Mouse (Mus musculus): ENCODE data around the gene Slc3a1.
A peak's percentile ranks its signal among the peaks of the same experiment; 100 is the strongest.

Slc3a1 gene

DNA sequence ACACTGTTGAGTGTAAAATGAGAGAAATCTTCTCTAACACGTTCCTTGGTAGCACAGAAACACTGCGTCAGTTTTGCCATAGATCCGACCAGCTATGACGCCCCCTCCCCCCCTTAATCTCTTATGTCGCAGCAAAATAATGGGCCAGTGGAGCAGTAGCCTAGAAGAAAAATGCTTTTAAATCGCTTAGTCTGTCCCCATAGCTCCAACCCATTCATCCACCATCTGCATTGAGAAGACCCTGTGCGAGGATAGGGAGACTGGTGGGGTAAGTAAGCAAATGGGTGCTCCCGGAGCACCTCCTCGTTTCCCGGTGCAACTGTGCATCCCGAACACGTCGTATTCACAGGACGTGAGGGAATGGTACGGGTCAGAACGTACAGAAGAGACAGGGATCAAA lies 61.4 kb downstream of the Slc3a1 start:
- no peak for DNase-seq (ENCODE audit: low spot score)

GRCm38 (mm10) chr17:85090120-85091099 lies 62.2 kb downstream of the Slc3a1 start, which contains the start of the genes Prepl and Camkmt:
Gene Prepl (minus strand): TSS chr17:85090241.
Gene Camkmt (plus strand): TSS chr17:85090552.
- DNase-seq (ENCODE audit: low spot score) = peak; percentile 96

DNA sequence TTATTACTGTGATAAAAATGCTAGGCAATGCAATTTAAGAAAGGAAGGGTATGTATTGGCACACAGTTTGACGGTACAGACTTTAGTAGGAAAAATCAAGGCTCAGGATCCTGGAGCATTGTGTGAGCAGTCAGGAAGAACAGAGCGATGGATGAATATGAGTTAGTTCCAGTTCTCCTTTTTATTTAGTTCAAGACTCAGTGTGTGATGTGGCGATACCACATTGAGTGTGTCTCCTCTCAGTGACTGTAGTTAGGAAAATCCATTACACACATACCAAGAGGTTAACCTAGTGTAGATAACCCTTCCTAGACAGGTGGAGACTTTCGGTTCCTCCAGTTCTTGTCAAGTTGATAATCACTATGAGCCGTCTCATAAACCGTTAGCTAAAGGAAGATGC lies 63.6 kb downstream of the Slc3a1 start:
- no peak for DNase-seq (ENCODE audit: low spot score)

GRCm38 (mm10) chr17:85096396-85096795 lies 68.2 kb downstream of the Slc3a1 start:
- no peak for DNase-seq (ENCODE audit: low spot score)

DNA sequence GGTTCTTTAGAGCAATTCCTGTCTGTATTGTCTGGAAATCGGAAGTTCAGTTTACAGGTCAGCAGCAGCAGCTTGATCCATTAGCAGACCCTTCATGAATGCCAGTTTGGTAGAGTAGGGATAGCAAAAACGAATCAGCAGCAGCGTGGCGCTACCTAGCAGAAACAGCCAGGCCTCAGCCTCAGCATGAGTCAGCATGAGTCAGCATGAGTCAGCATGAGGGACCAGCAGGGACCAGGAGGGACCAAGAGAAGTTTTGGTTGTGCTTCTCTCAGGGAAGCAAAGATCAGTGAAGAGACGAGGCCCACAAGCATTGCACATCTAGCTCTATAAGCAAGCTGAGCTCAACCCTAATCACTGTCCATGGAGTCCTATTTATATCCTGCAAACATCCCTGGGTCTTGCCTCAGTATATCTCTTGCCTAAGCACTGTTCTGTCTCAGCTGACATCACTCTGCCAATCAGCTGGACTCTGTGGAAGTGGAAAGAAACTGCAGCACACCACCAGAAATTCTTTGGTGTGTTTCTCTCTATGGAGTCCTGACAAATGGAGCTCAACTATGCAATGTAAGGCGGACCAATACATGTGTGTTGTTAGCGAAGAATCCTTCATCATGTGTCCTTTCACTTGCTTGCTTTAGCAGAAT lies 70.6 kb downstream of the Slc3a1 start:
- no peak for DNase-seq (ENCODE audit: low spot score)

DNA sequence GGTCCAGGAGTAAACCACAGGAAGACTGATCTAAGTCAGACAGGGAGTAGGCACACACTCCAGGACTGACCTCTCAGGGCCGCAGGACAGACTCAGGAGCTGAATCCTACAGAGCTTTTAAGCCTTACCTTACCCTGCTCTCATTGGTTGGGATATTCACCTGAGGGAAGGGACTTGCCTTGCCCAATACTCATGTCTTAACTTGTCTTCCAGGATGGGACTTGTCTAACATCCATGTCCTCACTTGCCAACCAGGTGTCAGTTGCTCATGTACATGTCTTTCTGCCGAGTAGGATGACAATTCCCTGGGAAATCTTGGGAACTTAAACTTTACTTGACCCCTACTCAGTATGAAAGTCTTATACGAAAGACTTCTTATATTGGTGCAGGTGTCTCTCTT lies 72.1 kb downstream of the Slc3a1 start:
- DNase-seq (ENCODE audit: low spot score) = no peak

- DNase-seq (ENCODE audit: low spot score) = no peak
These were observed 73.6 kb downstream of the Slc3a1 start for GRCm38 (mm10) chr17:85101751-85102150.

DNA sequence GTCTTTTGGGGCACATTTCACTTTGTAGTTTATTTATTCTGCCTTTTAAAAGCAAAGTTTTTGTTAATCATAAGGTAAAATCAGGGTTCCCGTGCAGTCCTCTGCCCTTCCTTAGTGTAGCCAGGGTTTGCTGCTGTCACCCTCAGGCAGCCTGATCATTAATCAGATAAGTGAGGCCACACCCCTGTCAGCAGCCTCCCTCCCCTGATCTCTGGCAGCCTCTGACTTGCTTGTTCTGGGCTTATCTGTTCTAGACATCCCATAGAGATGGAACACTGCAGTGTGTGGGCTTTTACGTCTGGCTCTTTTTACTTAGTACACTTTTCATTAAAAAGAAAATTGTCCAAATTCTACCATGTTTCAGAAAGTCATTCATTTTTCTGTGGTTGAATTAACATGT lies 75.1 kb downstream of the Slc3a1 start:
- DNase-seq (ENCODE audit: low spot score) = peak; percentile 11

DNA sequence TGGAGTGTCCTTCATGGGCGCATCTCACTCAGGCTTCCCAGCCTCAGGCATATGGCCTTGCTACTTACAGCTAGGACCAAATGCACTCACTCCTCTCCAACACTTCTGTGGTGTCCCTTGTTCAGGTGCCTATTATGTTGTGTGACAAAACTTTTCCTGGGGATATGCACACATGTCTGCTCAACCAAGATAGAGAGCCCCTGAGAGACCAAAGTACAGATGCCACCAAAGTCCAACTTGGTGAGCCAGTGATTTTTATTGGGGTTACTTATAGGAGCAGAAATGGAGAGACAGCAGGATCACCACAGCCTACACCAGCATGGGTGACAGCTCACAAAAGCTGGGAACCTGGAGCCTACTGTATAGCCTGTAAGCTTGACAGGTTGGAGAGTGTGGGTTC lies 82.5 kb downstream of the Slc3a1 start:
- DNase-seq (ENCODE audit: low spot score) = no peak

GRCm38 (mm10) chr17:85113441-85113840 lies 85.3 kb downstream of the Slc3a1 start:
- no peak for DNase-seq (ENCODE audit: low spot score)
